Mouse (Mus musculus) mouse embryonic stem cell (cell line): ENCODE data around the gene Taldo1.
"Not testable (repeated sequence)": the region's sequence is repeated elsewhere in the genome, so short reads cannot be mapped to it uniquely, and the experiment has no call there.

Experiments
- in situ Hi-C, 2 experiments: fragments of 300-500 bp; cut with MboI; formaldehyde crosslinking; loops; 1 replicate in 1 of 2; 3 replicates in 1 of 2; pipeline ENCODE4 v1.14.3; 2019 to 2020; ENCODE audit warnings: low sequenced_read_pairs in 2 of 2, low pct_unique_long_range_greater_than_20kb in 1 of 2, mixed read lengths in 1 of 2; ENCODE audit not compliant: unreplicated experiment in 1 of 2

Gene Taldo1

GRCm38 (mm10) chr7:141435129-141435855 lies 43.3 kb downstream of the Taldo1 start:
- in situ Hi-C loops = no loop called here

GRCm38 (mm10) chr7:141435856-141436522 lies 44.0 kb downstream of the Taldo1 start:
- in situ Hi-C loops = no loop called here

- in situ Hi-C loops = no loop called here
These were observed 44.5 kb downstream of the Taldo1 start for GRCm38 (mm10) chr7:141436523-141436892.

DNA sequence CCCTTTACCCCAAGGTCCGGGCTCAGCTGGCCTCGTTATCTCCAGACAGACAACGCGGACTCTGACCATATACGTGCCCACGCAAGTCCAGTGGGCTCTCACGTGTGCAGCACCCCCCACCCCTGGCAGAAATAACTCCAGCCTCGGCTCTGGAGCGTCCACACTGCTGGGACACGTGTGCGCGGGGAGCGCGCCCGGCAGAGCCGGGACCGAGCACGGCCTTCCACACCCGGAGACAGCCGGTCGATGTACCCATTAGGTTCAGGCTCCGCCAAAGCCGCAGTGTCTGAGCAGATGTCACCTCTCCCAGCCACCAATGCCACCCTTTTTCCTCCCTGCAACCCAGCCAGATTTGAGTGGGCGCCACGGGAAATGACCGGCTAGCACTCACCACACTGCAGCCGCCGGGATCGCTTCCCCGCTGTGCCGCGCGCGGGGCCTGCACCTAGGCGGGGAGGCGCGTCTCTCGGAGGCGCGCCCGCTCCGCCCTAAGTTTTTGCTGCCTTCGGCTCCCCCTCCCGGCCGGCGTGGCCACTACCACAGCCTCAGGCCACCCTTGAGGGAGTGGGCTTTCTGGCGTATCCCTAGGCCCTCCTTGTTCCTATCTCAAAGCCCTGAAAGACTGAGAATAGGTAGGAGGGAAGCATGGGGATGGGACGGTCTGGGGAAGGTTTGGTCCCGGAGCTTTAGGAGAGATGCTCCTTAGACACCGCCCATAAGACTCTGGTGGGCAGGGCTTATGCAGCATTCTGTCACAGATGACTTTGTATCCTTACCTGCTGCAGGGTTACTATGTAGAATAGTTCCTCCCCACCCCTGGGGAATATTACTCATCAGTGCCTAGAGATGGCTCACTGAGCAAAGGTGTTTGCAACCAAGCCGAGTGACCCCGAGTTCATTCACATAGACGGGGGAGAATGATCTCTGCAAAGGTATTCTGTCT lies 45.5 kb downstream of the Taldo1 start, which contains the start of gene Slc25a22:
Slc25a22 (minus strand) TSS at position 715 of the 943 bp plus-strand sequence.
- in situ Hi-C loops = no loop called here

DNA sequence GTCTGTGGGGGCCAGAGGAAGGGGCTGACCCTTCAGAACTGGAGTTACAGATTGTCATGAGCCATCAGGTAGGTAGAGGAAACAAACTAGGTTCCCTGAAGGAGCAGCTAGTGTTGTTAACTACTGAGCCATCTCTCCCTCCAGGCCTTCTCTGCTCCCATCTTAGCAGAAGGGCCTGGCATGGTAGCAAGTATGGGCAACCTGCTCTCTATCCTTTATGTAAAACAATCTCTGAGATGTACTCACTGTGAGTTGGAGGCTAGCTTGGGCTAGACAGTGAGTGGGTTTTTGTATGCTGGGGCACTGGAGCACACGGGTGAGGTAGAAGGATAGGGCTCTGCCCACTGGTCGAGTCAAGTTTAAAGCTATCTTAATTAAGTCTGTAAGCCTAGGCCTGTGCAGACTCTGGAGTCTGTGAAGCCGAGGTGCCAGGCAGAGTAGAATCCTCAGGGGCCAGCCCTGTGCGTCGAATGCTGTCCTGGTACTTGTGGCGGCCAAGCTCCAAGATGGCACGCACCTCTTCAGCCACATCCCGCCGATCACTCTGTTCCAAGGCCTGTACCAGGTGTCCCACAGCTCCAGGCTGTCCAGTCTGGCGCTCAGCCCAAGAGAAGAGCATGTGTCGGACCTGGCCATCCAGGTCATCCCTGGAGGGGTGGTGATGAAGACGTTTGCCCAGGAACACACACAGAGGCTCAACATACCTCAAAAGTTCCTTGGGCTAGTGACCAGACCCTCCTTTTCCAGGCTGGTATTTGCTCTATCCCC lies 46.4 kb downstream of the Taldo1 start:
- in situ Hi-C loops = no loop called here

- in situ Hi-C loops = no loop called here
These were observed 47.2 kb downstream of the Taldo1 start for GRCm38 (mm10) chr7:141439140-141439679.

GRCm38 (mm10) chr7:141439811-141440210 lies 47.8 kb downstream of the Taldo1 start:
- in situ Hi-C loops = no loop called here

DNA sequence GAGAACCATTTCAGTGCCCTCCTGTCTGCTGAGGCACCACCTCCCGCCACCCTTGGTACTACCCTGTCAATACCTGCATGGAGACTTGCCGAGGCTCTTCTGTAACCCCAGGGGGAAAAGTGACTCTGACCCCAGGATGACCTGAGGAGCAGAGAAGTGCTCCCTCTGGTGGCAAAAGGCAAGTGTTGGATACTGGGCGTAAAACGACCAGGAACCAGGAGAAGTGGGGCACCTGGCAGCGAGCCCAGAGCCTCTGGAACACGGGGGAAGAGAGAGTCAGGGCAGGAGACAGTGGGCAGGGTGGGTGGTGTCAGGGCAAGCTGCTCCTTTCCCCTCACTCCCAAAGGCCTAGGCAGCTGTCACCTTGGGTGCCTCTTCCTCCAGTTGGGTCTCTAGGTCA lies 48.6 kb downstream of the Taldo1 start:
- in situ Hi-C loops = no loop called here

DNA sequence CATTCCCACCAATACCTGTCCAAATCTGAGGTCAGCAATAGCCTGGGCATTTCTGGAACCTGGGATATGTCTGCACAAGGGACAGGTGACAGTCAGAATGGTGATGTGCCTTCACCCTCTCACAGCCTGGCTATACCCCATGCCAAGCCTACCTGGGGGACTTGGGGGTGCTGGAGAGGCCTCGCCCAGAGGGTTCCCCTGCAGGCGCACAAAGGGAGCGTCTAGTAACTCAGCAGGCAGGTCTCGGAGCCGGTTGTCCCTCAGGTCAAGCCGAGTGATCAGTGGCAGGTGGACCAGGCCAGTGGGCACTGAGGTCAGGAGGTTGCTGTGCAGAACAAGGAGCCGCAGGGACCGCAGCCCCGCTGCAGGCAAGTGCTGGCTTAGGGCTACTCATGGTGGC lies 49.5 kb downstream of the Taldo1 start:
- in situ Hi-C loops = no loop called here

DNA sequence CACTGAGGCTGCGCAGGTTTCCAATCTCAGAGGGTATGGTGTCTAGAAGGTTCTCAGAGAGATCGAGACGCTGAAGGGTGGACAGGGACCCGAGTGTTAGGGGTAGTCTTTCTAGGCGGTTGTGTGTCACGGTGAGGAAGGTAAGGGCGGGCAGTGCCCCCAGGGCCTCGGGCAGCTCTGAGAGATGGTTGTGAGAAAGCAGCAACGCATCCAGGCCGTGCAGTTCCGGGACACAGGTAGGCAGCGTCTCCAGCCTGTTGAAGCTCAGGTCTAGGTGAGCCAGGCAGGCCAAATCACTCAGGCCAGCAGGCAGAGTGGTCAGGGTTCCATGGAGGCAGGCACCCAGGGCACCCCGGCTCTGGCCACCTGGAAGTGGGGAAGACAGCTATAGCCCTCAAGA lies 50.2 kb downstream of the Taldo1 start:
- in situ Hi-C loops = no loop called here

GRCm38 (mm10) chr7:141443081-141443821 lies 51.3 kb downstream of the Taldo1 start:
- in situ Hi-C loops = no loop called here

DNA sequence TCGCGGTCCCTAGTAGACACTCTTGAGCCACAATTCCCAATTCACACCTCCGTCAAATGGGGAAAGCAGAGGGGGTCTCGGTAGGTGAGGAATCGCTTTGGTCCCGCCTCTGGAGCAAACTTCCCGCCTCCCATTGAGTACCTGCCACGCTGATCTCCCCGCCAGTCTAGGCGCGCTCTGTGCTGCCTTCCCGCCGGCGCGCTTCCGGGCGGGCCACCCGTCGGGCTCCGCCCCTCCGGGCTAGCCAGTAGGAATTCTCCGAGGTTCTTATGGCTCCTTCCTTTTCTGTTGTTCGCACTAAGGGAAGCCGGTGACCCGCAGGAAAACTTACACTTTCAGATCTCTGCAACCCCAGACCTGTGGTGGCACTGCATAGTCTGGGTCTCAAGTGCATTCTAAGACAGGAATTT lies 51.8 kb downstream of the Taldo1 start, which contains the start of gene Pidd1:
Pidd1 (minus strand) TSS at position 198 of the 410 bp plus-strand sequence.
- in situ Hi-C loops = no loop called here

DNA sequence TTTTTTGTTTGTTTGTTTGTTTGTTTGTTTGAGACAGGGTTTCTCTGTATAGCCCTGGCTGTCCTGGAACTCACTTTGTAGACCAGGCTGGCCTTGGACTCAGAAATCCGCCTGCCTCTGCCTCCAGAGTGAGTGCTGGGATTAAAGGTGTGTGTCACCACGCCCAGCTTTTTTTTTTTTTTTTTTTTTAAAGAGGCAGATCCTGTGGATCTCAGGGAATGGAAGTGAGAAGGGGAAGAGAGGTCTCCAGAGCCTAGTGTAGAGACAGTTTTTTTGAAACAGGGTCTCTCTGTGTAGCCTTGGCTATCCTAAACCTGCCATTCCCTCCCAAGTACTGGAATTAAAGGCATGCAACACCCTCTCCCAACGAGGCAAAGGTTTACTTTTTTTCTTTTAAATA lies 54.4 kb downstream of the Taldo1 start:
- in situ Hi-C loops = not testable (repeated sequence)

GRCm38 (mm10) chr7:141447110-141447991 lies 55.4 kb downstream of the Taldo1 start, which contains the start of gene Rplp2:
Gene Rplp2 (plus strand): TSS chr7:141447370.
- in situ Hi-C loops = no loop called here

GRCm38 (mm10) chr7:141451928-141452327 lies 59.9 kb downstream of the Taldo1 start:
- in situ Hi-C loops = loop anchor here in 1 of 2 experiments (25.0 kb wide), 1 partner anchor 1515 kb away; the partner anchor contains the start of gene Utf1
